Mouse (Mus musculus): ENCODE measurements around the gene Tob1.

Tob1 gene

GRCm38 (mm10) chr11:94229207-94229960 lies 18.1 kb downstream of the Tob1 start:
- DNase-seq (ENCODE audit: low read depth in 1 of 2, low spot score in 2 of 2), result no peak

DNA sequence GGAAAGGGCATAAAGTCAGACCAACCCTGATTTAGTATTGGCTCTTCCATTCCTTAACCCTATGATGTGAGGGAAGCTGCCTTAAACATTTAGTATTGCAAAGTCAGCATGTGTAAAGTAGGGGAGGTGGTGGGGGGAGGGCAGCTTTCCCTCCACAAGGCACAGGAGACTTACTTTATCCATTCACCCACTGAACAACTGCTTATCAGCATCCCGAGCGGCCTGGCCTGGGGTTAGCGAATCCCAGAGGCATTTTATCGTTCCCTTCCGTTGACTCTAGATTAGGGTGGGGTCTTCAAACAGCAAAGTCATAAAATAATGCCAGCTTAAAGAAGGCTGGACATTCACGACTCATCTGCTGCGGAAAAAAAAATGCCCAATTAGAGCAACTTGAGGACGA lies 19.0 kb downstream of the Tob1 start:
- DNase-seq (ENCODE audit: low read depth in 1 of 2, low spot score in 2 of 2), result no peak

- DNase-seq (ENCODE audit: low read depth in 1 of 2, low spot score in 2 of 2), result no peak
These were observed 20.7 kb downstream of the Tob1 start for GRCm38 (mm10) chr11:94231821-94232552.

GRCm38 (mm10) chr11:94233405-94233804 lies 22.2 kb downstream of the Tob1 start:
- no peak for DNase-seq (ENCODE audit: low read depth in 1 of 2, low spot score in 2 of 2)

- no peak for DNase-seq (ENCODE audit: low read depth in 1 of 2, low spot score in 2 of 2)
These were observed 23.1 kb downstream of the Tob1 start for GRCm38 (mm10) chr11:94234380-94234779.

- no peak for DNase-seq (ENCODE audit: low read depth in 1 of 2, low spot score in 2 of 2)
These were observed 23.6 kb downstream of the Tob1 start for GRCm38 (mm10) chr11:94234857-94235256.

DNA sequence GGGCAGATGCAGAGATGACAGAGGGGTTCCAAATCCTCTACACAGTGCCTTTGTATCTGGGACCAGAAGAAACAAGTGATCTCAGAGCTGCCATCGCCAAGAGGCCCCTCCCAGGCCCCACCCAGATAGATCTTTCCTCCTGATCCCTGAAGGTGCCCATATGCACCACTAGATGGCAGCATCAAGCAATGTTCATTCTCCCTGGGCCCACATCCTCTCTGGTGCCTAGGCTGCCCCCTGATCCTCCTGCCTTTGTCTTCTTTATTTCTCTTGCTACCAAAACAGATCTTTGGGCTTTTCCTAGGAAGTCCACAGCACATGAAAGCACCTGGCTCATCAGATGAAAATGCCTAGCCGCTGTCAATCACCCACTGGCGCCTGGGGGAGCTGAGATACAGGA lies 24.8 kb downstream of the Tob1 start:
- DNase-seq (ENCODE audit: low read depth in 1 of 2, low spot score in 2 of 2), result peak in 1 of 2 experiments; percentile 34

DNA sequence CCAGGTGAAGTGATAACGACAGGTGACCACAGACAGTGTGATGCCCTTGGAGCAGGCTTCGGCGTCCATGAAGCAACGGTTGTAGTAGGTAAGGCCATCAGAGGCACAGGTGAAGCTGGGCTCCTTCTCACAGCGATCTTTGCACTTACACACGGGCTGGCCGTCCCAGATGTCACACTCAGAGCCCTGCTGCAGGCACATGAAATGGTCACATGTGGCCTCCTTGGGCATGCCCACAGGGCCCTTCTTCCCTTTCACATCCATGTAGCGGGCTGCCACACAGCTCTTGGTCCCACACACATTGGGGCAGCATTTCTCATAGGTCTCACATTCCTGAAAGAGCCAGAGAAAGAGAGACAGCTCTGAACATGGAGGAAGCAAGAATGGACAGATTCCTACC lies 27.5 kb downstream of the Tob1 start:
- no peak for DNase-seq (ENCODE audit: low read depth in 1 of 2, low spot score in 2 of 2)

GRCm38 (mm10) chr11:94239706-94240105 lies 28.5 kb downstream of the Tob1 start:
- no peak for DNase-seq (ENCODE audit: low read depth in 1 of 2, low spot score in 2 of 2)

DNA sequence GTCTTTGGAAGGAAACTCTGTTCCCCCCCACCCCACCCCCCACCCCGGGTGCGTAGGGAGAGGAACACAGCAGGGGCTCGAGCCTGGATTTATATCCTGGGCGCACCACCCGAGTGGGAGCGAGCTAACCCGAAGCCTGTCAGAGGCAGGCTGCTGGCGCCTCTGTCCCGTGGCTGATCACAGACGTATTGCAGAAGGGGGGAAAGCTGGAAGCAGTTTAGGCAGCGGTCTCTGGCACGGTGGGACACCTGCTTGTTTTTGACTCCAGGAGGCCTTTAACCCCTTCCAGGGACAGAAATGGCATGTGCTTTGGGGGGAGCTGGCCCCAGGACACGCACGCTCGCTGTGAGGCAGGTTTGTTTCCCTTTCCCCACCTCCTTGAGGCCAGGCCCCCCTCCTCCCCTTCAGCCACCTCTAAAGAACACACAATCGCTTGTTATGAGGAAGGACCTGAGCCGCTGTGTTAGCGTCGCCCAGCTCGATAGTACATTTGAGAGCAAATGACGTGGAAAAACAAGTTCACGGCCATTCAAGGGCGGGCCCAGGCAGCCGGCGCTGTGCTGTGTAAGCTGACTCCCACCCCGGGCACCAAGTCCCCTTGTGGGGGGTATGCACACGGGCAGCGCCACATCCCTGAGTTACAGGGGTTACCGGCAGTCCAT lies 31.6 kb downstream of the Tob1 start:
- no peak for DNase-seq (ENCODE audit: low read depth in 1 of 2, low spot score in 2 of 2)

- DNase-seq (ENCODE audit: low read depth in 1 of 2, low spot score in 2 of 2), result no peak
These were observed 32.3 kb downstream of the Tob1 start for GRCm38 (mm10) chr11:94243422-94244180.

DNA sequence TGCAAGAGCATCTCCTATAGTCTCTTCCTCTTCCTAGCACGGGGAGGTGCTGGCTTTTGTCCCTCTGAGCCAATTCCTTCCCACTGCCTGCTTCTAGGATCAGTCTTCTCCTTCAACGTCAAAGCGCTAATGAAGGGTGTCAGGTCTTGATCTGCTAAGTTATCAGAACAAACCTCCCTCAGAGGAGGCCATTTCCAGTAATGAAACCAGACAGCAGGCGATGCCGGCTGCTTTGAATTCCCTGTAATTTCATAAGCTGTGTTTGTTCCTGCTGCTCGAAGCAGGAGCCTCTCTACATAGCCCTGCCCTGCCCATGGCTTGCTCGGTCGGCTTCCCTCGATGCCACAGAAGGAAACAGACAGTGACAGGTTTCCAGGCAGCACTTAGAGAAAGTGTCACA lies 33.1 kb downstream of the Tob1 start:
- DNase-seq (ENCODE audit: low read depth in 1 of 2, low spot score in 2 of 2), result no peak

GRCm38 (mm10) chr11:94245955-94246788 lies 34.9 kb downstream of the Tob1 start, which contains the start of gene Wfikkn2:
Gene Wfikkn2 (minus strand): TSS chr11:94246005.
- DNase-seq (ENCODE audit: low read depth in 1 of 2, low spot score in 2 of 2), result no peak

- DNase-seq (ENCODE audit: low read depth in 1 of 2, low spot score in 2 of 2), result no peak
These were observed 35.5 kb downstream of the Tob1 start for GRCm38 (mm10) chr11:94246789-94247061.

- DNase-seq (ENCODE audit: low read depth in 1 of 2, low spot score in 2 of 2), result no peak
These were observed 41.9 kb downstream of the Tob1 start for GRCm38 (mm10) chr11:94253156-94253555.

DNA sequence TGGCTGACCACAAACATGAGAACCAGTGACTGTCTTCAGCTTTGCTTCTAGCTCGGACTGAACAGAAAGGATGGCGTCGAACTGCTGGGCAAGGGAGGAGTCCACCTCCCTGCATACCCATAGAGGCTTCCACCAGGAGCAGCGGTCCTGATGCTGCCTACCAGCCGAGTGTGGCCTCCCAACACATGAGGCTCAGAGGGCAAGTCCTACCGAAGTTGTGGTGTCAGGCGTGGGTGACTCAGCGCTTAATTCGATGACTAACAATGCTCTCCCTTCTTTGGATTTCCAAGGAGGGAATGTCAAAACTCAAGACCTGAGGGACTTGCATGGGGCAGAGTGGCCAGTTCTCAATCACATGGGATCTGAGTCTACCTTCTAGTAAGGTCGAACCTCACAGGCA lies 42.4 kb downstream of the Tob1 start:
- DNase-seq (ENCODE audit: low read depth in 1 of 2, low spot score in 2 of 2), result no peak

DNA sequence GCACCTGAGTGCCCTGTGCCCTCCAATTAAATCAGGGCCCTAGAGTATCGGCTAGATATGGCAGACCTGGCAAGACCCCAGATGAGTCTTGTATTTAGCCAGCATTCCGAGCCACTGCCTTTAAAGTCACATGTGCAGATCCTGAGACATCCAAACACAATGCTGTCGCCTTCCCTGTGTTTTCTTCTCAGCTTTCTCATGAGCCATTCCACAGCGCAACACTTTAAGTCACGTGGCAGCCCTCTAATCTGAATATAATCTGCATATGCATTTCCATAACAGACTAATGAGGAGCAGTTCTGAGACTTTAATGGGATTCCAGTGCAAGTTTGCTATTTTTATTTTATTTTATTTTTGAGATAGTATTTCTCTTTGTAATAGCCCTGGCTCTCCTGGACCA lies 44.5 kb downstream of the Tob1 start:
- no peak for DNase-seq (ENCODE audit: low read depth in 1 of 2, low spot score in 2 of 2)

DNA sequence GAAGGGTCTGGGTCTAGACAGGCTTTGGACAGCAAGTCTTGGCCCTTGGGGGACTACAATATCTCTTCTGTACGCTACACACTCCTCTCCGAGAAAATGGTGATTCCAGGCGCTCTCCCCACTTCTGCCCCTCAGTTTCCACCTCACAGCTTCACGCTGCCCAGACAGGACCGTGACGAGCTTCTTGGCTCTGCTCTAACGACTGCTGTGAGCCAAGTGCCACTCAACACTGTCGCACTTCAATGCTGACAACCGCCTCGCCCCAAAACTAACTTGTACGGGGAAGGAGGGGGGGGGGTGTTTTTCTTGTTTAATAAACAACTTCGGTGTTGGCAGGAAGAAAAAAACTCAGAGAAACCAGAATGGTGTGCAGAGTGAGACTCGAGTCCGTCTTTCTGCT lies 46.7 kb downstream of the Tob1 start:
- no peak for DNase-seq (ENCODE audit: low read depth in 1 of 2, low spot score in 2 of 2)

GRCm38 (mm10) chr11:94259814-94260213 lies 48.6 kb downstream of the Tob1 start:
- no peak for DNase-seq (ENCODE audit: low read depth in 1 of 2, low spot score in 2 of 2)

GRCm38 (mm10) chr11:94261585-94262370 lies 50.5 kb downstream of the Tob1 start:
- no peak for DNase-seq (ENCODE audit: low read depth in 1 of 2, low spot score in 2 of 2)

All from monocyte, adult 2 months (primary cell).